Mouse (Mus musculus) G1E (cell line): ENCODE data around the gene Fkbp2. TPM values are rescaled to one million over a fixed set of nuclear protein-coding genes. Genes with fewer than 3 reads are reported as not detected.
"Not testable (repeated sequence)": the region's sequence is repeated elsewhere in the genome, so short reads cannot be mapped to it uniquely, and the experiment has no call there.

Experiments used
- ATAC-seq: 2 replicates; pipeline ENCODE4 v1.8.0; 2016; ENCODE audit warnings: mild to moderate bottlenecking; ENCODE audit not compliant: insufficient number of reproducible peaks, poor library complexity, low FRiP score, severe bottlenecking; ENCODE audit errors: extremely low read depth
- DNase-seq: peaks from one replicate; pipeline ENCODE4 v3.0.0; 2012; ENCODE audit warnings: low spot score
- H3K27me3 ChIP-seq: 2 replicates; pipeline ENCODE4 v1.6.1; 2012; ENCODE audit warnings: mild to moderate bottlenecking, low read length, inconsistent platforms; ENCODE audit not compliant: insufficient read depth
- H3K36me3 ChIP-seq: replicated peaks from 2 replicates; pipeline ENCODE3; 2012; ENCODE audit warnings: mild to moderate bottlenecking, inconsistent platforms
- H3K4me1 ChIP-seq: 2 replicates; pipeline ENCODE4 v1.6.1; 2012; ENCODE audit warnings: low read depth, low read length, inconsistent platforms, mixed read lengths; ENCODE audit not compliant: insufficient read depth
- H3K4me3 ChIP-seq: 2 replicates; pipeline ENCODE4 v1.5.1; 2012; ENCODE audit warnings: low read depth, mild to moderate bottlenecking, inconsistent platforms, low read length, moderate library complexity, mixed read lengths
- H3K9me3 ChIP-seq: replicated peaks from 2 replicates; pipeline ENCODE4 v1.6.1; 2012; ENCODE audit warnings: inconsistent platforms
- CTCF ChIP-seq: IDR thresholded peaks from 2 replicates; pipeline ENCODE4 v1.5.1; 2012; ENCODE audit warnings: low read depth, low read length, inconsistent platforms, mixed read lengths
- GATA1 ChIP-seq: IDR thresholded peaks from 2 replicates; pipeline ENCODE4 v1.6.1; 2012; ENCODE audit warnings: borderline replicate concordance, low read length, inconsistent platforms, mixed read lengths
- GATA2 ChIP-seq: IDR thresholded peaks from 2 replicates; pipeline ENCODE4 v1.6.1; 2012; ENCODE audit warnings: low read depth, low read length, inconsistent platforms, borderline replicate concordance
- POLR2AphosphoS5 ChIP-seq: IDR thresholded peaks from 2 replicates; pipeline ENCODE4 v1.6.1; 2012; ENCODE audit warnings: low read depth, low read length, inconsistent platforms; ENCODE audit not compliant: insufficient replicate concordance
- TAL1 ChIP-seq: conservative IDR thresholded peaks from 2 replicates; pipeline ENCODE4 v1.6.1; 2012; ENCODE audit warnings: low read depth, low read length, inconsistent platforms, mixed read lengths
- polyA plus RNA-seq: library from polyadenylated mRNA; stranded (reverse); fragments of >175 nt; gene quantifications from 2 replicates; pipeline ENCODE4 v1.2.3, GENCODE M21; 2012
- total RNA-seq, 2 experiments: library from RNA; stranded (forward) in 1 of 2; stranded (reverse) in 1 of 2; fragments of 200-1000 nt in 1 of 2; fragments of >200 nt in 1 of 2; fragmentation: Nextera tagmentation in 1 of 2; gene quantifications; 2 replicates each; pipeline ENCODE4 v1.2.3; 2014 to 2017

Gene Fkbp2
- total and polyA plus RNA-seq, 3 experiments, result 72.0 to 170 (median 72.6) TPM

DNA sequence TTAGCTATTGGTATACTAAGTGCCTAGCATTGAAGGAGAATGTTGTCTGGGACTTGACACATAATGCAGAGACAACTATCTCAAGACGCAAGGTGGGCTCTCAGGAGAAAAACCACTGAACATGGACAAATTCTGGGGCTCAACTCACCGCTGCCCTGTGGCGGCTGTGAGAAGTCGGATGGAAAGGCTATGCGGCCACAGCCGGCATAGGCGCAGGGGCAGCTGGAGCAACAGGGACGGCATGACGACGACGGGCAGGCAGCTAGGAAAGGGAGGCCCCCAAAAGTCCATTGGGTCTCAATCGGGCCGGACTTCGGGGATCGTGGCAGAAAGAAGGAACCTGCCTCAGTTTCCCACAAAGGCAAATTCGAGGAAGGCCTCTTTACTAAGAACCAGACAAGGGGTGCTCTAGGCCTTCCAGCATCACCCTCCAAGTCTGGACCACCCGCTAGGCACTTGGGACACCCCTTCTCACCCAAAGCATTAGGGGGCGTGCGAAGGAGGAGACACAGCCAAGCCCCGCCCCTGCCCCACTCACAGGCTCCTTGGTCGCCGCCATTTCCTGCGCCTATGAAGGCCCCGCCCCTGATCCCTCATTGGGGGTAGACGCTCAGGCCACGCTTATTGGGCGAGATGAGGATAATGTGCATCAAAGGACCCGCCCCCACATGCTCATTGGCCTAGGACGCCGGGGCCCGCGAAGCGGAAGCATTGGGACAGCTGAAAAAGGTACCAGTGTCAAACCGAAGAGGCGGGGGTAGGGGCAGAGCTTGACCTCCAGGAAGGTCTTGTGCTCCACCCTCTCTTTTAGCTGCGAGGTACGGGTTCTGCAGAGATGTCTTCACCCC, 11.9 kb upstream of the Fkbp2 start, which contains the start of gene Dnajc4:
TSS of gene Dnajc4 (minus strand) at position 562 of the 848 bp plus-strand sequence.
- Histone ChIP-seq H3K27me3 (no peaks in the 10 kb centered on the region), H3K9me3 (no peaks in the 10 kb centered on the region), H3K36me3 (peaks cover 38% of the 10 kb centered on the region), H3K4me1 (peaks cover 69% of the 10 kb centered on the region), H3K4me3 (peak within 1 kb of the TSS; percentile 77)
- DNase-seq (peak; percentile 96), ATAC-seq (peak; percentile 95)
- TF ChIP-seq POLR2AphosphoS5 (no peak), GATA1 (no peak)

DNA sequence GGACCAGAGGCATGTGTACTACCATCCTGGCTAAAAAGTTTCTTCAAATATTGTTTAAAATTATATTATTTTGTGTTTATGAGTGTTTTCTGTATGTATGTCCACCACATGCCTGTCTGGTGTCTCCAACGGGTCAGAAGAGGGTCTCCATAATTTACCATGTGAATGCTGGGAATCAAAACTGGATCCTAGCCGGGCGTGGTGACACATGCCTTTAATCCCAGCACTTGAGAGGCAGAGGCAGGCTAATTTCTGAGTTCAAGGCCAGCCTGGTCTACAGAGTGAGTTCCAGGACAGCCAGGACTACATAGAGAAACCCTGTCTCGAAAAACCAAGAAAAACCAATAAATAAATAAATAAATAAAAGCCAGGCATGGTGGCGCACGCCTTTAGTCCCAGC, 10.9 kb upstream of the Fkbp2 start:
- H3K36me3 ChIP-seq, result peaks cover 41% of the 10 kb centered on the region
- H3K4me3 ChIP-seq, H3K27me3 ChIP-seq, ATAC-seq, H3K9me3 ChIP-seq, DNase-seq: not testable (repeated sequence)
- peaks cover 70% of the 10 kb centered on the region for H3K4me1 ChIP-seq

DNA sequence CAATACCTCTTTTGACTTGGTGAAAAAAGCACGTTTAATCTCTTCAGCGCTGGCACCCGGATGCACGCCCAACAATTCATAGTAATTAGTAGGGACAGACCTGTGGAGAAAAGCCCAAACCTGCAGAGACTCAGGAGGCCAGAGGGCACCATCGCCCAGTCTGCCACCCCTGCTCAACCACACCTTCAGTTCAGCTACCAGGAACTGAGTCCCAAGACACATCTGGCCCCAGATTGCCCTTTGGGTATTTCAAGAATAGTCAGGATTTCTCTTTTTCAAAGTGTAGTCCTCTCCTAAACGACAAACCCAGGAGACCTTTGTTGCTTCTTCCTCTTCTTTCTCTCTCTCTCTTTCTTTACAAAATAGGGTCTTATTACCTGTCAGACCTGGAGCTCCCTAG, 10.4 kb upstream of the Fkbp2 start:
- Histone ChIP-seq H3K9me3 (no peaks in the 10 kb centered on the region), H3K4me3 (no peak overlapping the region), H3K27me3 (no peaks in the 10 kb centered on the region), H3K4me1 (peaks cover 72% of the 10 kb centered on the region), H3K36me3 (peaks cover 46% of the 10 kb centered on the region)
- ATAC-seq (no peak), DNase-seq (no peak)
- TF ChIP-seq CTCF (no peak), TAL1 (no peak), POLR2AphosphoS5 (no peak), GATA1 (no peak), GATA2 (no peak)

DNA sequence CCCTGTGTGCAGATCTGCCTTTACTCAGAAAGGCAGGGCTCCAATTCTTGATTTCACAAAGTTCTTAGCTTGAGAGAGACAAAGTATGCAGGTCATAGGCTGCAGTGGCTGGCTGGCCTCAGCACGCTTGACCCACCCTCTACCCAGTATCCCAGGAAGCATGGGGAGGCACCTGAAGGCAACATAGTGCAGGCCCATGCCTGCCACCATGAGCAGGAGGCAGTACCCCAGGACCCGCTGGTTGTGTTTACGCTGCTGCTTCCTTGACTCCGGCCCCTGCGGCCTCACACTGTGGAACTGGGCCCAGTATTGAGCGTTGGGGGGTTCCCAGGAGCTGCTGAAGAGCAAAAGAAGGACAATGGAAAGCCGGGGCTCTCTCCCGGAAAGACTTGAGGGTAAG, 8.9 kb upstream of the Fkbp2 start:
- TF ChIP-seq GATA2 (no peak), TAL1 (no peak), POLR2AphosphoS5 (no peak), CTCF (no peak), GATA1 (no peak)
- DNase-seq, result no peak
- ATAC-seq, result no peak
- peaks cover 63% of the 10 kb centered on the region for H3K4me1 ChIP-seq
- H3K36me3 ChIP-seq, result peaks cover 51% of the 10 kb centered on the region
- no peak overlapping the region for H3K4me3 ChIP-seq
- no peaks in the 10 kb centered on the region for H3K9me3 ChIP-seq
- H3K27me3 ChIP-seq, result no peaks in the 10 kb centered on the region

DNA sequence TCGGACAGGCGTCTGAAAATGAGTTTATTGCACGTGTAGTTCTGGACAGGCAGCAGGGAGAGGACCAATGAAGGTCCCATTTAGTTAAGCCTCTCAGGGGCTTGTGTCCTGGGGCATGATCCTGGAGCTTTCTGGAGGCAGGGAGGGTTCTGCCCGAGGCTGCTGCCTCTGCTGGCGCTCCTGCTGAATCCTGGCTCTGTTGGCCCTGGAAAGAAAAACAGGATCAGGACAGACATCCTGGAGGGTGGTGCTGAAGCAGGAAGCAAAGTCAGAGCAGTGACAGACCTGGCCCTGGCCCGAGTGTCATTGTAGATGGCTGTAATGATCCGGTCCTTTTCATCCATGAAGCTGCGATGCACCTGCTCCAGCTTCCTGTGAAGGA, 7.6 kb upstream of the Fkbp2 start:
- no peaks in the 10 kb centered on the region for H3K9me3 ChIP-seq
- no peaks in the 10 kb centered on the region for H3K27me3 ChIP-seq
- H3K4me1 ChIP-seq, result peaks cover 56% of the 10 kb centered on the region
- peaks cover 50% of the 10 kb centered on the region for H3K36me3 ChIP-seq
- TF ChIP-seq CTCF, result no peak
- no peak for TF ChIP-seq POLR2AphosphoS5
- TF ChIP-seq TAL1, result no peak
- no peak for TF ChIP-seq GATA1
- no peak for TF ChIP-seq GATA2
- DNase-seq (no peak), ATAC-seq (no peak)
- peak overlapping the region; percentile 88 for H3K4me3 ChIP-seq

DNA sequence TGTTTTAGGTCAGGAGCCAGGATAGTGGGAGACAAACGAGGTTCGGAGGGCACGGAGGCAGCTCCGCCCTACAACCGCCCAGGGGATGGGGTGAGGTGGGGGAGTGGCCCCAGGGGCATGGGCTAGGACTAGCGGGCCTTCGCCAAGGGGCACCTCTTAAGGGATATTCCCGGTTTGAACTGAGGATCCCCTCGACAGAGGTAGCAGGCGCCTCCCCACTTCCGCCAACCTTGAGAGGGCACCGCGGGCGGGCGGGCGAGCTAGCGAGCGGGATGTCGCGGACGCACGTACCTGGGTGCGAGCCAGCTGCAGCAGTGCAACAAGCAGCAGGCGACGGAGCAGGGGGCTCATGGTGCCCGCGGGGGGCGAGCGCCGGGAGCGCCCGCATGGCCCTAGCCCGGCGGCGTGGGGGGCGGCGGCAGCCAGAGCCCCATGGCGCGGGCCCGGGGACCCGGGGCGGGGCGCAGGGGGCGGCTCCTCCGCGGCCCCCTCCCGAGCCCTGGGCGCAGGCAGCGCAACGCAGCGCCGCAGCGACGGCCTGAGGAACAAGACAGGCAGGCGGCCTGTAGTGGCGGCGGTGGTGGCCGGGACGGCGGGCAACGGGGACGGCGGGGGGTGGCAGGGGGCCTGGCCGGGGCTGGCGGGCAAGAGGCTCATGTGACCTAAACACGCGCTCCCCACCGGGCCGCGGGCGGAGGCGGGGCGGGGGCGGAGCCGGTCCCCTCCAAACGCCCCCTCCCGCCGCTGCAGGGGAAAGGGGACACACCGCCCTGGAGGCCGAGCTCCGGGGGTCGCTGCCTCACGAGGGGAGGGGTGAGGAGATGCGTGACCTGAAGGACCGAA, 7.0 kb upstream of the Fkbp2 start, which contains the start of gene Vegfb:
TSS of gene Vegfb (minus strand) at position 591 of the 843 bp plus-strand sequence.
- TF ChIP-seq GATA2, result no peak
- Histone ChIP-seq H3K4me1 (peaks cover 56% of the 10 kb centered on the region), H3K9me3 (no peaks in the 10 kb centered on the region), H3K27me3 (no peaks in the 10 kb centered on the region), H3K4me3 (peak within 1 kb of the TSS; percentile 88), H3K36me3 (peaks cover 56% of the 10 kb centered on the region)
- DNase-seq, result peak; percentile 65
- no peak for ATAC-seq
